Mouse (Mus musculus) embryonic facial prominence, embryonic 12.5 days (tissue): ENCODE data around the gene Zswim5. TPM values are rescaled to one million over a fixed set of nuclear protein-coding genes. Genes with fewer than 3 reads are reported as not detected.
A peak's percentile ranks its signal among the peaks of the same experiment; 100 is the strongest.

ENCODE experiments used
- ATAC-seq: fragments of 200-750 bp; cut with Nextera tagmentation; 2 replicates; pipeline ENCODE4 v1.8.0; 2017; ENCODE audit not compliant: insufficient number of reproducible peaks, insufficient read depth, low FRiP score, low TSS enrichment
- H3K27ac ChIP-seq: fragments of 300-500 bp; sonication (generic); 2 replicates; pipeline ENCODE4 v1.5.1; 2016; ENCODE audit warnings: mild to moderate bottlenecking
- H3K27me3 ChIP-seq: fragments of 300-500 bp; sonication (generic); 2 replicates; pipeline ENCODE4 v1.6.1; 2016; ENCODE audit warnings: mild to moderate bottlenecking, moderate library complexity
- H3K36me3 ChIP-seq: fragments of 300-500 bp; sonication (generic); 2 replicates; pipeline ENCODE4 v1.6.1; 2016; ENCODE audit warnings: mild to moderate bottlenecking
- H3K4me1 ChIP-seq: fragments of 300-500 bp; sonication (generic); 2 replicates; pipeline ENCODE4 v1.6.1; 2016
- H3K4me2 ChIP-seq: fragments of 300-500 bp; sonication (generic); replicated peaks from 2 replicates; pipeline ENCODE4 v1.6.1; 2016; ENCODE audit warnings: mild to moderate bottlenecking, moderate library complexity
- H3K4me3 ChIP-seq: fragments of 300-500 bp; sonication (generic); 2 replicates; pipeline ENCODE4 v1.5.1; 2016; ENCODE audit warnings: mild to moderate bottlenecking
- H3K9ac ChIP-seq: fragments of 300-500 bp; sonication (generic); 2 replicates; pipeline ENCODE4 v1.6.1; 2016; ENCODE audit warnings: mild to moderate bottlenecking, moderate library complexity
- H3K9me3 ChIP-seq: fragments of 300-500 bp; sonication (generic); 2 replicates; pipeline ENCODE4 v1.6.1; 2016; ENCODE audit warnings: mild to moderate bottlenecking, moderate library complexity
- WGBS: fragments of 180-500 bp; shearing (Covaris S2); methylation state at CpG from one replicate; pipeline ENCODE4 v1.1.7; 2016; 5-methylcytosine and 5-hydroxymethylcytosine counted together
- polyA plus RNA-seq: library from polyadenylated mRNA; unstranded; fragments of >200 nt; fragmentation: Nextera tagmentation; extraction: Ambion mirVana; gene quantifications from 2 replicates; pipeline ENCODE4 v1.2.1, GENCODE M21; 2016

Zswim5 gene
- polyA plus RNA-seq, 1 experiment from 2014 or later = 1.5 TPM

DNA sequence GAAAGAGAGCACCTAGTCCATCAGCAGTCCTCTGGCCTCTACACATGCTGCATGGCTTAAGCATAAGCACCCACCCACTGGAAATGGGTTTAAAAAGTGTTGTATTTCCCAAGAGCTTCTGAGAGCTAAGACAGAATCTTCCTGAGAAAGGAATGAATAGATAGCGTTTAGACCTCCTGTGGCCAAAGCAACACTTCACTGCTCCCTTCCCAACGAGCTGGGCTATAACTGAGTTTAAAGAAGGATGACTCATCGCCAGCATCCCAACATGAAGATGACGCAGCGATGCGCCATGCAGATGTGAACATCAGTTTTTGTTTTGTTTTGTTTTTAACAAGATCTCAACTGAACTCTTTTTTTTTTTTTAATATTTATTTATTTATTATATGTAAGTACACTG, 136.4 kb downstream of the Zswim5 start:
- H3K36me3 ChIP-seq = no peaks in the 10 kb centered on the region
- WGBS = 86% methylated on average over 6 of the region's 6 CpGs
- H3K4me3 ChIP-seq = no peak overlapping the region
- no peak overlapping the region for H3K27ac ChIP-seq
- H3K9ac ChIP-seq = no peak overlapping the region
- no peaks in the 10 kb centered on the region for H3K27me3 ChIP-seq
- ATAC-seq = no peak
- no peaks in the 10 kb centered on the region for H3K9me3 ChIP-seq
- H3K4me2 ChIP-seq = no peak overlapping the region
- no peaks in the 10 kb centered on the region for H3K4me1 ChIP-seq

DNA sequence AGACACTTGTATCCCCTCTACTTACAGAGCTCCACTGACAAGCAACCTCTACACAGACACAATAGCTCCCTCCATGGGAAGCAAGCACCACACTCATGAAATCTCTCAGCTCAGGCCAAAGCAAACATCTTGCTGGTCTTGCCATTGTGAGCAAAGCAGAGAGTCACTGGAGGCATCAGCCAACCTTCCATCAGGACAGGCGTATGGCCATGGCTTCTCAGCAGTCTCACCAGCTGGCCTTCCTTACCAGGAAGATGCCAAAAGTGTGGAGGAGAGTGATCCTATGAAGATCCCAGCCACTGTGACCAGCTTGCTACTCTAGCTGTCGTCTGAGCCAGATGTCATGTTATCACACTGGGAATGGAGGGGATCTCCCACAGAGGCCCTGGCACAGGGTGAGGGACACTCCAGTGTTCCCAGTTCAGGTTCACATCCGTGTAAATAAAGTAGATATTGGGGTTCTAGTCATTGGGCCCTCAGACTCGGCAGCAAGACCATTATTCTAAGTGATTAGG, 137.8 kb downstream of the Zswim5 start:
- H3K4me3 ChIP-seq = no peak overlapping the region
- H3K4me1 ChIP-seq = peaks cover under 1% of the 10 kb centered on the region; the same call in 1 of the 2 replicates
- 63% methylated on average over 4 of the region's 4 CpGs for WGBS
- no peak overlapping the region for H3K4me2 ChIP-seq
- no peaks in the 10 kb centered on the region for H3K27me3 ChIP-seq
- no peaks in the 10 kb centered on the region for H3K36me3 ChIP-seq
- no peaks in the 10 kb centered on the region for H3K9me3 ChIP-seq
- no peak for ATAC-seq
- no peak overlapping the region for H3K27ac ChIP-seq
- H3K9ac ChIP-seq = no peak overlapping the region

GRCm38 (mm10) chr4:117017738-117018137, 140.6 kb downstream of the Zswim5 start:
- Histone ChIP-seq H3K27me3 (no peaks in the 10 kb centered on the region), H3K9ac (no peak overlapping the region), H3K4me2 (no peak overlapping the region), H3K36me3 (peaks cover 10% of the 10 kb centered on the region), H3K4me3 (no peak overlapping the region), H3K27ac (no peak overlapping the region), H3K4me1 (peaks cover 8% of the 10 kb centered on the region), H3K9me3 (no peaks in the 10 kb centered on the region)
- ATAC-seq = no peak
- 81% methylated on average over 2 of the region's 2 CpGs for WGBS

DNA sequence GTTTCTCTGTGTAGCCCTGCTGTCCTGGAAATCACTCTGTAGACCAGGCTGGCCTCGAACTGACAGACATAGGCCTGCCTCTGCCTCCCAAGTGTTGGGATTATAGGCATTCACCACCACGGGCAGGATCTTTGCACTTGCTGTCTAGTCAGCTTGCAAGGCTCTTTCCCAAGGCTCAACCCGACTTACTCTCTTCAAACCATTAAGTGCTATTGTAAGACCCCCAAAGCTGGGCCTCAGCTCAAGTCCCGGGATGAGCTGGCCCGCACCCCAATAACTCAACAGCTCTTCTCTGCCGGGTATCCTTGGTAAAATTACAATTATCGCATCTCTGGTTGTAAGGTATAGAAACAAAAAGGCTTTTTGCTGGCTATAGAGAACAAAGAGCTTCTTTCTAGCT, 141.2 kb downstream of the Zswim5 start:
- H3K4me1 ChIP-seq = peaks cover 8% of the 10 kb centered on the region
- peaks cover 16% of the 10 kb centered on the region for H3K36me3 ChIP-seq
- no peaks in the 10 kb centered on the region for H3K27me3 ChIP-seq
- H3K9me3 ChIP-seq = no peaks in the 10 kb centered on the region
- no peak overlapping the region for H3K27ac ChIP-seq
- ATAC-seq = no peak
- WGBS = 82% methylated on average over 7 of the region's 7 CpGs
- no peak overlapping the region for H3K9ac ChIP-seq
- H3K4me2 ChIP-seq = no peak overlapping the region
- H3K4me3 ChIP-seq = no peak overlapping the region

GRCm38 (mm10) chr4:117019206-117020134, 142.3 kb downstream of the Zswim5 start, which contains the start of gene Eif2b3:
TSS of gene Eif2b3 (plus strand) at chr4:117019402.
- H3K9me3 ChIP-seq = no peaks in the 10 kb centered on the region
- H3K36me3 ChIP-seq = peaks cover 19% of the 10 kb centered on the region
- ATAC-seq = peak; percentile 93
- H3K4me3 ChIP-seq = peak within 1 kb of the TSS; percentile 76
- peak within 1 kb of the TSS; percentile 48; the same call in 1 of the 2 replicates for H3K27ac ChIP-seq
- peak within 1 kb of the TSS; percentile 79 for H3K9ac ChIP-seq
- H3K4me1 ChIP-seq = peaks cover 8% of the 10 kb centered on the region
- no peaks in the 10 kb centered on the region for H3K27me3 ChIP-seq
- peak within 1 kb of the TSS; percentile 57 for H3K4me2 ChIP-seq
- WGBS = under 1% methylated on average over 61 of the region's 61 CpGs

GRCm38 (mm10) chr4:117023469-117023868, 146.3 kb downstream of the Zswim5 start:
- Histone ChIP-seq H3K27ac (no peak overlapping the region), H3K4me2 (no peak overlapping the region), H3K9me3 (no peaks in the 10 kb centered on the region), H3K4me3 (no peak overlapping the region), H3K27me3 (no peaks in the 10 kb centered on the region), H3K4me1 (peaks cover 8% of the 10 kb centered on the region), H3K36me3 (peaks cover 28% of the 10 kb centered on the region), H3K9ac (no peak overlapping the region)
- 97% methylated on average over 4 of the region's 4 CpGs for WGBS
- ATAC-seq = no peak

DNA sequence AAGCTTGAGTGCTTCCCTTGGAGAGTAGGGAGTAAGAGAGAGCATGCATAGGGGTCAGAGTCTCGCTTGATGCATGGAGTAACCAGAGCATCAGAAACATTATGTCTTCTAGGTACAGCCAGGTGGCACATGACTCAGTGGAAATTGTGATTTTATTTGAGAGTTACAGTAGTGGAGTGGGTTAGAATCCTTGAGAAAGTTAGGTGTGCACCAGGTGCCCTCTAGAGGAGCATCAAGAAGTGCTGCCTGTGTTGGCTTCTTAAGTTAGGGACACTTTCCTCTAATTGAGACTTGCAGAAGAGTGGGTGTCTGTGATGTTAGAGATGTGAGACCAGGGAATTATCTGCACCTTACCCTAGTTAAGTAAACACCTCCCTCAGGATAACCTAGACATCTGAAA, 153.9 kb downstream of the Zswim5 start:
- Histone ChIP-seq H3K27ac (no peak overlapping the region), H3K4me1 (no peaks in the 10 kb centered on the region), H3K27me3 (no peaks in the 10 kb centered on the region), H3K4me3 (no peak overlapping the region), H3K9me3 (no peaks in the 10 kb centered on the region), H3K36me3 (peaks cover 26% of the 10 kb centered on the region), H3K4me2 (no peak overlapping the region), H3K9ac (no peak overlapping the region)
- no peak for ATAC-seq
- 87% methylated on average over 1 of the region's 1 CpGs for WGBS

Other genes with a start within 250 kb of the Zswim5 start
- gene Nasp, start 249.4 kb upstream of the Zswim5 start, polyA plus RNA-seq = 246 and 256 TPM in 2 replicates
- 689 and 706 TPM in 2 replicates for gene Akr1a1, start 225.7 kb upstream of the Zswim5 start, polyA plus RNA-seq
- 1,087 and 1,115 TPM in 2 replicates for gene Prdx1, start 191.8 kb upstream of the Zswim5 start, polyA plus RNA-seq
- 26.4 and 28.5 TPM in 2 replicates for gene Mmachc, start 169.0 kb upstream of the Zswim5 start, polyA plus RNA-seq
- gene Ccdc163, start 168.9 kb upstream of the Zswim5 start, polyA plus RNA-seq = 25.2 and 26.3 TPM in 2 replicates
- 11.8 TPM in 2 replicates for gene Tesk2, start 156.4 kb upstream of the Zswim5 start, polyA plus RNA-seq
- 37.7 and 37.9 TPM in 2 replicates for gene Toe1, start 69.7 kb upstream of the Zswim5 start, polyA plus RNA-seq
- 20.1 and 20.7 TPM in 2 replicates for gene Mutyh, start 69.7 kb upstream of the Zswim5 start, polyA plus RNA-seq
- 1.1 and 1.5 TPM in 2 replicates for gene Hpdl, start 55.7 kb upstream of the Zswim5 start, polyA plus RNA-seq
- gene Urod, start 117.0 kb downstream of the Zswim5 start, polyA plus RNA-seq = 107 and 110 TPM in 2 replicates
- 11.9 and 14.6 TPM in 2 replicates for gene Hectd3, start 117.9 kb downstream of the Zswim5 start, polyA plus RNA-seq
- 43.8 and 45.5 TPM in 2 replicates for gene Eif2b3, start 142.0 kb downstream of the Zswim5 start, polyA plus RNA-seq
- 10.4 and 12.1 TPM in 2 replicates for gene Ptch2, start 218.7 kb downstream of the Zswim5 start, polyA plus RNA-seq
- 4.4 and 4.9 TPM in 2 replicates for gene Btbd19, start 248.3 kb downstream of the Zswim5 start, polyA plus RNA-seq
- not detected in 2 replicates for gene Tctex1d4, start 249.4 kb downstream of the Zswim5 start, polyA plus RNA-seq